Mouse (Mus musculus) embryonic facial prominence, embryonic 15.5 days (tissue): ENCODE measurements around the gene Kat5. TPM values are rescaled to one million over a fixed set of nuclear protein-coding genes. Genes with fewer than 3 reads are reported as not detected.

Source experiments
- ATAC-seq: fragments of 200-750 bp; cut with Nextera tagmentation; 2 replicates; pipeline ENCODE4 v1.8.0; 2017; ENCODE audit warnings: low read depth, moderate TSS enrichment; ENCODE audit not compliant: insufficient number of reproducible peaks, low FRiP score, low TSS enrichment
- H3K27ac ChIP-seq: fragments of 300-500 bp; sonication (generic); replicated peaks from 2 replicates; pipeline ENCODE4 v1.5.1; 2015; ENCODE audit warnings: mild to moderate bottlenecking, inconsistent platforms
- H3K27me3 ChIP-seq: fragments of 300-500 bp; sonication (generic); 2 replicates; pipeline ENCODE4 v1.6.1; 2015; ENCODE audit warnings: inconsistent platforms
- H3K36me3 ChIP-seq: fragments of 300-500 bp; sonication (generic); 2 replicates; pipeline ENCODE4 v1.6.1; 2015; ENCODE audit warnings: mild to moderate bottlenecking, inconsistent platforms
- H3K4me1 ChIP-seq: fragments of 300-500 bp; sonication (generic); 2 replicates; pipeline ENCODE4 v1.6.1; 2015; ENCODE audit warnings: inconsistent platforms
- H3K4me2 ChIP-seq: fragments of 300-500 bp; sonication (generic); replicated peaks from 2 replicates; pipeline ENCODE4 v1.6.1; 2015; ENCODE audit warnings: mild to moderate bottlenecking, inconsistent platforms
- H3K4me3 ChIP-seq: fragments of 300-500 bp; sonication (generic); replicated peaks from 2 replicates; pipeline ENCODE4 v1.5.1; 2015; ENCODE audit warnings: mild to moderate bottlenecking, inconsistent platforms
- H3K9ac ChIP-seq: fragments of 300-500 bp; sonication (generic); 2 replicates; pipeline ENCODE4 v1.6.1; 2015; ENCODE audit warnings: inconsistent platforms
- H3K9me3 ChIP-seq: fragments of 300-500 bp; sonication (generic); replicated peaks from 2 replicates; pipeline ENCODE4 v1.6.1; 2016; ENCODE audit warnings: inconsistent platforms
- WGBS: fragments of 180-500 bp; shearing (Covaris S2); methylation state at CpG from one replicate; pipeline ENCODE4 v1.1.7; 2015; 5-methylcytosine and 5-hydroxymethylcytosine counted together
- polyA plus RNA-seq: library from polyadenylated mRNA; unstranded; fragments of >200 nt; fragmentation: Nextera tagmentation; extraction: Ambion mirVana; gene quantifications from 2 replicates; pipeline ENCODE4 v1.2.1, GENCODE M21; 2015

Kat5 gene
- polyA plus RNA-seq, 1 experiment from 2014 or later: 52.3 TPM

DNA sequence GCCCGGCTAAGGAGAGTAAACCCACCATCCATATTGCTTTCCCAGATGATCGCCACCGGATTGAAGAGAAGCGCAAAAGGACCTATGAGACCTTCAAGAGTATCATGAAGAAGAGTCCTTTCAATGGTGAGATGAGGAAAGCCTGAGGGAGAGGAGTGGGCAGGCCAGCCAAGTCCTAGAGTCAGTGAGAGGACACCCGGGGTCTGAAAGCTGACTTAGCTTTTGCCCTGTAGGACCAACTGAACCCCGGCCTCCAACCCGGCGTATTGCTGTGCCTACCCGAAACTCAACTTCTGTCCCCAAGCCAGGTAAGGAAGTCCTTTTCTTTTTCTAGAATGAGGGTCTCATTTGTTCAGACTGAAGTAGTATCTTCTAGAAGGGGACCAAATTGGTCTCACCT lies 35.2 kb upstream of the Kat5 start:
- Histone ChIP-seq H3K9me3 (no peaks in the 10 kb centered on the region), H3K4me3 (no peak overlapping the region), H3K4me1 (peaks cover 16% of the 10 kb centered on the region), H3K4me2 (no peak overlapping the region), H3K9ac (no peak overlapping the region), H3K27me3 (no peaks in the 10 kb centered on the region), H3K27ac (no peak overlapping the region), H3K36me3 (peaks cover 75% of the 10 kb centered on the region)
- 92% methylated on average over 9 of the region's 9 CpGs for WGBS
- no peak for ATAC-seq

DNA sequence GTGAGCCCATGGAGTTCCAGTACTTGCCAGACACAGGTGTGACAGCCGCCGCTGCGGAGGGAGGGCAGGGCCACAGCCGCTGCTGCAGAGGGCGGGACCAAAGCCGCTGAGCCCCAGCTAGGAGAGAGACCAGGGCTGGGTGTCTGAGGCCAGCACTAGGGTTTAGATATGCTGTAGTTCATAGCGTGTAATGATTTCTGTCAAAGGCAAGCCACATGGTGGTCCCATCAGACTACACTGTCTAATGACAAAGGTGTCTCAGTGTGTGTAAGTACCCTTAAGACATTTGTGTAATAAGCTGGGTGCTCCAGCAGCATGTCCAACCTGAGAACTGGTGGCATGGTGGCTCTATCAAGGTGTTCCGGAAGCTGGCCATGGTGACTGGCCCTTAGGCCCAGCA lies 31.6 kb upstream of the Kat5 start:
- Histone ChIP-seq H3K4me1 (peaks cover 15% of the 10 kb centered on the region), H3K4me3 (no peak overlapping the region), H3K9me3 (no peaks in the 10 kb centered on the region), H3K9ac (no peak overlapping the region), H3K36me3 (peaks cover 78% of the 10 kb centered on the region), H3K27ac (no peak overlapping the region), H3K4me2 (no peak overlapping the region), H3K27me3 (no peaks in the 10 kb centered on the region)
- 90% methylated on average over 8 of the region's 8 CpGs for WGBS
- ATAC-seq: no peak

DNA sequence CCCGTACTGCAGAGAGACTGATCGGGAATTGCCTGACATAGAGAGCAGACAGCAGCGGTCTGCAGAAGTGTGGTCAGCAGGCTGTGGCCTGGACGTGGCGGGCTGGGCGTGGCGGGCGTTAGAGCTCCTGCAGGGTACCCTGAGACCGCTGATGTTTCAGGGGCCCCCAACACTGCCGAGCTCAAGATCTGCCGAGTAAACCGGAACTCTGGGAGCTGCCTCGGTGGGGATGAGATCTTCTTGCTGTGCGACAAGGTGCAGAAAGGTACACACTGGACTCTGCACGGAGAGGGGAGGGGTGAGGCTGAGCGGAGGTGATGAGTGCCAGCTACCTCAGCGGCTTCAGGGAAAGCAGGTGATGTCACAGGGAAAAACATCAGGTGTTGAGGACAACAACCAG lies 31.0 kb upstream of the Kat5 start:
- no peaks in the 10 kb centered on the region for H3K27me3 ChIP-seq
- no peak overlapping the region for H3K4me3 ChIP-seq
- no peak overlapping the region for H3K27ac ChIP-seq
- 92% methylated on average over 17 of the region's 17 CpGs for WGBS
- H3K4me2 ChIP-seq: no peak overlapping the region
- no peak for ATAC-seq
- peaks cover 19% of the 10 kb centered on the region for H3K4me1 ChIP-seq
- no peaks in the 10 kb centered on the region for H3K9me3 ChIP-seq
- H3K9ac ChIP-seq: no peak overlapping the region
- peaks cover 72% of the 10 kb centered on the region for H3K36me3 ChIP-seq

DNA sequence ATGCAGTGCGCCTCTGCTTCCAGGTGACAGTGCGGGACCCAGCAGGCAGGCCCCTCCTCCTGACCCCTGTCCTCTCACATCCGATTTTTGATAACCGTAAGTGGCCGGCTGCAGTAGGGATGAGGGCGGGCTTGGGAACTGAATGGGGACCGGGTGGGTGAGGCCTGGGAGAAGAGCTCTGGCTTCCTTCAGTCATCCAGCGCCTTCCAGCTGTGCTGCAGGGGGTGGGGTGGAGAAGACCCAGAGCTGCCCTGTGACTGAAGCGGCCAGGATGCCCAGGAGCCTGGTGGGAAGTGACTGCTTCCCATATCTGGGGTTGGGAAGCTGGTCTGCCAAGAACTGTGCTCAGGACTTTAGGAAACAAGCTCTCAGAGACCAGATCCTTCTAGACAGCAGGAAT lies 30.3 kb upstream of the Kat5 start:
- Histone ChIP-seq H3K4me1 (peaks cover 19% of the 10 kb centered on the region), H3K4me2 (no peak overlapping the region), H3K4me3 (no peak overlapping the region), H3K9ac (no peak overlapping the region), H3K9me3 (no peaks in the 10 kb centered on the region), H3K27me3 (no peaks in the 10 kb centered on the region), H3K36me3 (peaks cover 65% of the 10 kb centered on the region), H3K27ac (no peak overlapping the region)
- ATAC-seq: no peak
- 79% methylated on average over 9 of the region's 9 CpGs for WGBS

DNA sequence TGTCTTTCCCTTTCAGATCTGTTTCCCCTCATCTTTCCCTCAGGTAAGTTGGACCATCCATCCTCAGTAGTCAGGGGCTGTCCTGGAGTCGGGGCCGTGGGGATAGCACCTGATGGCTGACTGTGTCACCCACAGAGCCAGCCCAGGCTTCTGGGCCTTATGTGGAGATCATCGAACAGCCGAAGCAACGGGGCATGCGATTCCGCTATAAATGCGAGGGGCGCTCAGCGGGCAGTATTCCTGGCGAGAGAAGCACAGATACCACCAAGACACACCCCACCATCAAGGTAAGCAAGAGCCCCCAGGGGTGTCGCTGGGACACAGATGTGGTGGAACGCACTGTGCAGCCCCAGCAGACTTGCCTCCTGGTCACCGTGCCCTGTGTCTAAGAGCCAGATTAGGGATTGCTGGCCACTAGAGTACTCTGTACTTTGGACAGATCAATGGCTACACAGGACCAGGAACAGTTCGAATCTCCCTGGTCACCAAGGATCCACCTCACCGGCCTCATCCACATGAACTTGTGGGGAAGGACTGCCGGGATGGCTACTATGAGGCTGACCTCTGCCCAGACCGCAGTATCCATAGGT lies 28.5 kb upstream of the Kat5 start:
- H3K27me3 ChIP-seq: no peaks in the 10 kb centered on the region
- no peaks in the 10 kb centered on the region for H3K9me3 ChIP-seq
- peaks cover 19% of the 10 kb centered on the region for H3K4me1 ChIP-seq
- peaks cover 47% of the 10 kb centered on the region for H3K36me3 ChIP-seq
- peak overlapping the region; percentile 74 for H3K4me2 ChIP-seq
- 89% methylated on average over 18 of the region's 18 CpGs for WGBS
- H3K4me3 ChIP-seq: peak overlapping the region; percentile 60
- peak overlapping the region; percentile 64 for H3K9ac ChIP-seq
- ATAC-seq: no peak
- H3K27ac ChIP-seq: peak overlapping the region; percentile 84; the same call in 1 of the 2 replicates

DNA sequence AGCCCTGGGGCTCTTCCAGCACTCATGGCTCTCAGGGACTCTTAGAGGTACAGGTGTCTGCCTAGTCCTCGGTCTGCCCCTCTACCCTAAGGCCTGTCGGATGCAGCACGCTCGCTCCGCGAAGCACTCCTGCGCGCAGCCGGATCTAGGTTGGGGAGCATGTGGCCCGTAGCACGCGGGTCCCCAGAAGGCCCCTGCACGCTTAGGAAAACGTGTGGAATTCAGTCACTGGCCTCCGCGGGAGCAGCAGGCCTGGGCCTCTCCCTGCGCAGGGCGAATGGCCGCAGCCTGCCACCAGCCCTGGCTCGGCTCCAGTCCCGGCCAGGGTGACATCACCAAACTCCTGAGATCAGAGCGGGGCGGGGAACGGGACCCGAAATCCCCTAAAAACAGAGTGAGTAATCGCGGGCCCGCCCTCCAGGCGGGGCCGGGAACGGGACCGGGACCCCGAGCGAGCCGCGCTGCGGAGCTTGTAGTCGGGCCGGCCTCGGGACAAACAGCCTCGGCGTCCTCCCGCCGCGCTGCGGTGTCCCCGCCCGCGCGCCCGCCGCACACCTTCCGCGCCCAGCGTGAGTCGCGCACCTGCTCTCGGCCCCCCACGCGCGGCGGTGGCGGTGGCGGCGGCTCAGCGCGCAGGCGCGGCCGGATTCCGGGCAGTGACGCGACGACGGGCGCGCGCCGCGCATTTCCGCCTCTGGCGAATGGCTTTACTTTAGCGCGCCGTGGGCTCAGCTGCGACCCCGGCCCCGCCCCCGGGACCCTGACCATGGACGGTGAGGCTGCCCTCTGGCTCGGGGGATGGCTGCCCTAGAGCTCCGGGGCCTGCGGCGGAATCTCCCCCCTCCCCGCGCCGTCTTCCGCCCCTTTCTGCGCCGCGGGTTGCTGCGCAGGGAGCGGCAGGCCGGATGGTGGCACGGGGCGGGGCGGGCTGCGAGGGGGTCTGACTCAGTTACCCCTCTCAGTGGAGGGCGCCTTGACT lies 27.3 kb upstream of the Kat5 start, which contains the start of gene Rela:
Rela (plus strand) TSS at position 415 of the 979 bp plus-strand sequence.
- Histone ChIP-seq H3K9ac (peak within 1 kb of the TSS; percentile 64), H3K4me3 (peak within 1 kb of the TSS; percentile 60), H3K27ac (peak within 1 kb of the TSS; percentile 84), H3K9me3 (no peaks in the 10 kb centered on the region), H3K27me3 (no peaks in the 10 kb centered on the region), H3K4me1 (peaks cover 19% of the 10 kb centered on the region), H3K4me2 (peak within 1 kb of the TSS; percentile 74), H3K36me3 (peaks cover 37% of the 10 kb centered on the region)
- peak; percentile 79 for ATAC-seq
- under 1% methylated on average over 97 of the region's 109 CpGs for WGBS

DNA sequence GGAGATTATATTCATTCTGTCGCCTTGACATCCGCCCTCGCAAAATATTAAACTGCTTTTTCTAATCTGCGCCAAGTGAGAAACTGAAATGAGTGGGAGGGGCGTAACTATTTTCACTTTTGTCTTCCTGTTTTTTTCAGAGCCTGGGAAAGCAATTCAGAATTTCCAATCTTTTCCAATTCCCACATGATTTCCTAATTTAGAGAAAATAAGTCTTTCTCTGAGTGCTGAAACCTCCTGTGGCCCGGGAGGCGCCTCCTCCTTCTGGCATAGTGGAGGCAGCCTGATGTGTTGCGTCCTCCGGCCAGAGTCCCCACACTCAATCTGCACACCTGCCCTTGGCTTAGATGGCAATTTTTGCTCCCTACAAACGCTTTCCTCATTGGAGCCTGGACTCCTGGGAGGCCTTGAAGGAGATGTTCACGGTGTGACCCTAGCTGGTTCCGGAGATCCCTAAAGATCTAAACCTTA lies 26.6 kb upstream of the Kat5 start:
- peaks cover 19% of the 10 kb centered on the region for H3K4me1 ChIP-seq
- no peaks in the 10 kb centered on the region for H3K27me3 ChIP-seq
- 0 out of 2 replicates have a peak, but pooled peaks have one; percentile 3 for ATAC-seq
- H3K27ac ChIP-seq: peak overlapping the region; percentile 84
- 42% methylated on average over 12 of the region's 12 CpGs for WGBS
- peak overlapping the region; percentile 60 for H3K4me3 ChIP-seq
- peaks cover 29% of the 10 kb centered on the region for H3K36me3 ChIP-seq
- peak overlapping the region; percentile 74 for H3K4me2 ChIP-seq
- H3K9ac ChIP-seq: peak overlapping the region; percentile 64
- H3K9me3 ChIP-seq: no peaks in the 10 kb centered on the region

DNA sequence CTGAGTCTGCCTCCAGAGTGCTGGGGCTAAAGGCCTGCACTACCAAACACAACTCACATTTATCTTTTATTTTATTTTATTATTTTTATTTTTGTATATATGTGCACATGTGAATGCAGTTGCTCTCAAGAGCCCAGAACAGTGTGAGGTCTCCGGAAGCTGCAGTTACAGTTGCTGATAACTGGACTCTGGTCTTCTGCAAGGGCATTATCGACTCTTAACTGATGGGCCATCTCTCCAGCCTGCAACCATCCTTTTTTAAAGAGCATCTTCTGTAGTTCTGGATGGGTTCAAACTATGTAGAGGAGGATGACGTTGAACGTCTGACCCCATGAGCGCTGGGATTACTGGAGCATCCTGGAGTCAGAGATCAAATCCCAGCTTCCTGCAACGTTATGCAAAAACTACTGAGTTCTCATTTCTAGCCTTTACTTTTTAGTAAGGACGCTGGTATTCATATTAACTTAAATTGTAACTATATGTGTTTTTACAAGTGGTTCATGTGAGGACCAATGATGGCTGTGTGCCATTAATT lies 26.1 kb upstream of the Kat5 start:
- no peak for ATAC-seq
- Histone ChIP-seq H3K4me2 (no peak overlapping the region), H3K4me3 (no peak overlapping the region)

DNA sequence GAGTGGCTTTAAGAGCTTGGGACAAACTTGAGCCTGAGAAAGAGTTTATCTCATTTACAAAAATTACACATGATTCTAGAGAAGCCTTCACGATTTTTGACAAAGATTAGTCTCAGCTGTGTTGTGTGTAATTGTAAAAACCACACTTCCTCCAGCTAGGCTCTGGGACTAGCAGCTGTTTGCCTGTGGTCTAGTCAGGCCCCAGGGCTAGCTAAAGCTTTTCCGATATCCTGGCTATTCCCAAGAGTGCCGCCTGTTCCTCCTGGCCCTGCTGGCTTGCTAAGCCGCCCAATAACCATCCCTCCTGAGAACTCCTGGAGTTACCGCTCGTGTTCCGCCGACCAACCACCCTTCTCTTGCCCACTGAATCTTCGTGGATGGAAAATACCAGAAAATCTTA lies 22.1 kb upstream of the Kat5 start:
- Histone ChIP-seq H3K9ac (no peak overlapping the region), H3K9me3 (no peaks in the 10 kb centered on the region), H3K36me3 (no peaks in the 10 kb centered on the region), H3K4me2 (no peak overlapping the region), H3K4me3 (no peak overlapping the region), H3K27ac (no peak overlapping the region), H3K4me1 (peaks cover 8% of the 10 kb centered on the region), H3K27me3 (no peaks in the 10 kb centered on the region)
- no peak for ATAC-seq
- WGBS: 62% methylated on average over 9 of the region's 9 CpGs

More for the DNA sequence above, 26.1 kb upstream of the Kat5 start:
- Histone ChIP-seq H3K9me3 (no peaks in the 10 kb centered on the region), H3K9ac (no peak overlapping the region), H3K27me3 (no peaks in the 10 kb centered on the region), H3K4me1 (peaks cover 19% of the 10 kb centered on the region), H3K27ac (no peak overlapping the region), H3K36me3 (peaks cover 24% of the 10 kb centered on the region)
- WGBS: 79% methylated on average over 7 of the region's 7 CpGs

DNA sequence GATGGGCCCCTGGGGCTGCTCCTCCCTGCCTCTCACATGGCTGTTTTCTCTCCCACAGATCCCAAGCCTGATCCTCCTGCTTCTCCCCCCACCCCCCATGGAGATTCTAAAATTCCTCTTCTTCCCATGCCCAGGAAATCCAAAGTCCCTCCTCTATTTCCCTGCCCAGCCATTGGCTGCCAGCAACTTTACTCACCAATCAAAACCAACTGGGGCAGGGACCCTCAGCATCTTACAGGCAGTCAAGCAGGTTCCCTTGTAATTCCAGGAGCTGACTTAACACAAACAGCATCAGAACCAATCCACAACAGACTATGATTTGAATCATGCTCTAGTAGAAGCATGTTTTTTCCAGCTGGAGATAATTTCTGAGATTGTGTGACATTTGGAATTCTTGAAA lies 19.9 kb upstream of the Kat5 start:
- H3K9ac ChIP-seq: no peak overlapping the region
- H3K4me3 ChIP-seq: no peak overlapping the region
- no peaks in the 10 kb centered on the region for H3K9me3 ChIP-seq
- H3K27me3 ChIP-seq: no peaks in the 10 kb centered on the region
- H3K36me3 ChIP-seq: no peaks in the 10 kb centered on the region
- ATAC-seq: no peak
- no peak overlapping the region for H3K27ac ChIP-seq
- no peak overlapping the region for H3K4me2 ChIP-seq
- H3K4me1 ChIP-seq: no peaks in the 10 kb centered on the region

DNA sequence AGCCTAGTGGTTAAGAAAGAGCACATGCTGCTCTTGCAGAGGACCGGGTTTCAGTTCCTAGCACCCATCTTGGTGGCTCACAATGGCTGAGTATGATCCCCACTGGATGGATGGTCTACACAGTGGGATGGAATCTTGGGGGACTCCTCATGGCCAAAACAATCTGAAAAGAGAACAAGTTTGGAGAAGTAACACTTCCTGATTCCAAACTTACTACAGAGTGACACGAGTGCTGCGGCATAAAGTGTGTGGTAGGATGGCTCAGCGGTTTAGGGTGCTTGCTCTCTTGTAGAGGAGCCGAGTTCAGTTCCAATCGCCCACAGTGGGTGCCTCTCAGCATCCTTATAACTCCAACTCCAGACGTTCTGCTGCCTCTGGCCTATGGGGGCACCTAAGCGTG lies 15.3 kb upstream of the Kat5 start:
- no peak overlapping the region for H3K4me2 ChIP-seq
- H3K36me3 ChIP-seq: no peaks in the 10 kb centered on the region
- no peak overlapping the region for H3K9ac ChIP-seq
- 84% methylated on average over 8 of the region's 8 CpGs for WGBS
- no peak overlapping the region for H3K27ac ChIP-seq
- no peak overlapping the region for H3K4me3 ChIP-seq
- no peaks in the 10 kb centered on the region for H3K9me3 ChIP-seq
- ATAC-seq: no peak
- no peaks in the 10 kb centered on the region for H3K4me1 ChIP-seq
- no peaks in the 10 kb centered on the region for H3K27me3 ChIP-seq
